Comparison of ENCODE assay signal across 8 mouse cellular contexts in the genomic region with DNA sequence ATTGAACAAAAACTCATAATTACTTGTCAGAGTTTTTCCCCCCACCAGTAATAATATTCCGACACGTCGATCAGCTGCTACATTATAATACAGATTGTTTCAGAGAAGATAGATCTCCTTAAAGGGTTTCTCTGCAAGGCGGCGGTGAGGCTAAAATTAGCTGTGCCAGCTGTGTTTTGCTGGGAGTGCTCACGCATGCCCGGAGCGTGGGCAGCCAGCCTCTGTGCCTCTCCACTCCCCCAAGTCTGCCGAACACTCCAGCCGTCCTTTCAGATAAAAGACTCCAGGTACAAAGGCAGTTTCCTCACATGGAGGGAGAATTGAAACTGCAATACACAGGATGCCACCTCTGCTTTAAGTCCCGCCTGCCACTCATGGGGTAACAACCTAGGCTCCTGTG.
A peak's percentile ranks its signal among the peaks of the same experiment; 100 is the strongest.
DNase-seq lines count a peak whose midpoint lies in the region; ATAC-seq lines count a peak whose summit lies in the region.
"Had no signal": no experiment of that assay in that cellular context is flagged by ENCODE, and none has a peak within 500 bp of the region (broad histone marks: within the 10 kb centered on the region; RNA-seq: fewer than 3 reads in every experiment).

No protein-coding gene starts in this region.

- H3K36me3 ChIP-seq in midbrain, embryonic 14.5 days (ENCODE audit: control insufficient read depth, insufficient read depth, low read length) = no peaks in the 10 kb centered on the region
- H3K36me3 ChIP-seq in midbrain, embryonic 11.5 days (ENCODE audit: control insufficient read depth, insufficient read depth, low read length) = no peaks in the 10 kb centered on the region
- no peaks in the 10 kb centered on the region for H3K36me3 ChIP-seq in intestine, embryonic 15.5 days
- no peaks in the 10 kb centered on the region for H3K36me3 ChIP-seq in lung, embryonic 15.5 days
- H3K36me3 ChIP-seq: liver, embryonic 15.5 days had no signal

- no peaks in the 10 kb centered on the region for H3K27me3 ChIP-seq in midbrain, embryonic 14.5 days (ENCODE audit: control insufficient read depth, insufficient read depth, low read length)
- H3K27me3 ChIP-seq in midbrain, embryonic 11.5 days (ENCODE audit: control insufficient read depth, insufficient read depth, low read length) = no peaks in the 10 kb centered on the region
- H3K27me3 ChIP-seq in intestine, embryonic 15.5 days (replicated peaks) = no peaks in the 10 kb centered on the region
- H3K27me3 ChIP-seq in lung, embryonic 15.5 days = no peaks in the 10 kb centered on the region

- H3K9ac ChIP-seq in midbrain, embryonic 14.5 days (replicated peaks; ENCODE audit: low read length) = no peak overlapping the region; the same call in 1 of the 2 replicates
- H3K9ac ChIP-seq in midbrain, embryonic 11.5 days (ENCODE audit: low read length) = no peak overlapping the region
- peak overlapping the region; percentile 36; the same call in 1 of the 2 replicates for H3K9ac ChIP-seq in intestine, embryonic 15.5 days
- H3K9ac ChIP-seq in lung, embryonic 15.5 days = peak overlapping the region; percentile 73; the same call in 1 of the 2 replicates
- H3K9ac ChIP-seq: liver, embryonic 15.5 days had no signal

- peak; percentile 61 for DNase-seq in midbrain, embryonic 14.5 days
- DNase-seq in midbrain, embryonic 11.5 days (ENCODE audit: low spot score, missing footprints) = no peak
- peak; percentile 38 to 61 for DNase-seq in frontal cortex, postnatal 36 days (ENCODE audit: low spot score in 2 of 2)

- H3K4me1 ChIP-seq in midbrain, embryonic 14.5 days (ENCODE audit: control insufficient read depth, insufficient read depth, low read length) = peaks cover 13% of the 10 kb centered on the region
- H3K4me1 ChIP-seq in midbrain, embryonic 11.5 days (ENCODE audit: control insufficient read depth, insufficient read depth, low read length) = no peaks in the 10 kb centered on the region
- peaks cover 3% of the 10 kb centered on the region; the same call in 1 of the 2 replicates for H3K4me1 ChIP-seq in intestine, embryonic 15.5 days (replicated peaks)
- H3K4me1 ChIP-seq in lung, embryonic 15.5 days = peaks cover 11% of the 10 kb centered on the region
- H3K4me1 ChIP-seq: liver, embryonic 15.5 days had no signal

- 39% methylated on average over 11 of the region's 11 CpGs for WGBS in midbrain, embryonic 14.5 days
- WGBS in midbrain, embryonic 11.5 days = 58% methylated on average over 11 of the region's 11 CpGs
- 40% methylated on average over 11 of the region's 11 CpGs for WGBS in intestine, embryonic 15.5 days
- 14% methylated on average over 11 of the region's 11 CpGs for WGBS in lung, embryonic 15.5 days

- no peak overlapping the region for H3K27ac ChIP-seq in midbrain, embryonic 14.5 days (replicated peaks; ENCODE audit: low read depth, low read length)
- H3K27ac ChIP-seq in midbrain, embryonic 11.5 days (ENCODE audit: low read depth, low read length) = no peak overlapping the region
- no peak overlapping the region for H3K27ac ChIP-seq in intestine, embryonic 15.5 days
- H3K27ac ChIP-seq in lung, embryonic 15.5 days = peak overlapping the region; percentile 20
- H3K27ac ChIP-seq: liver, embryonic 15.5 days had no signal

- no peaks in the 10 kb centered on the region for H3K9me3 ChIP-seq in midbrain, embryonic 14.5 days (ENCODE audit: control insufficient read depth, low read length)
- no peaks in the 10 kb centered on the region for H3K9me3 ChIP-seq in midbrain, embryonic 11.5 days (ENCODE audit: control insufficient read depth, low read length)
- H3K9me3 ChIP-seq in intestine, embryonic 15.5 days = no peaks in the 10 kb centered on the region
- H3K9me3 ChIP-seq in lung, embryonic 15.5 days = no peaks in the 10 kb centered on the region
- H3K9me3 ChIP-seq: liver, embryonic 15.5 days had no signal

- ATAC-seq in midbrain, embryonic 14.5 days (ENCODE audit: low FRiP score, low TSS enrichment) = no peak
- ATAC-seq in midbrain, embryonic 11.5 days (ENCODE audit: low FRiP score) = no peak
- ATAC-seq in intestine, embryonic 15.5 days = no peak
- ATAC-seq in lung, embryonic 15.5 days (ENCODE audit: borderline replicate concordance, extremely low read depth, low FRiP score, low TSS enrichment) = peak; percentile 23; the same call in 1 of the 2 replicates
- no peak for ATAC-seq in CD4-positive, CD25-positive, alpha-beta regulatory T cell, adult 4 months
- no peak for ATAC-seq in granulocyte monocyte progenitor cell, adult 5-6 weeks (replicated peaks; ENCODE audit: poor library complexity, severe bottlenecking)

- peak overlapping the region; percentile 68 for H3K4me2 ChIP-seq in midbrain, embryonic 14.5 days (ENCODE audit: low read length)
- no peak overlapping the region for H3K4me2 ChIP-seq in midbrain, embryonic 11.5 days
- peak overlapping the region; percentile 83 for H3K4me2 ChIP-seq in intestine, embryonic 15.5 days (replicated peaks)
- peak overlapping the region; percentile 57 for H3K4me2 ChIP-seq in lung, embryonic 15.5 days

- H3K4me3 ChIP-seq in midbrain, embryonic 14.5 days (replicated peaks; ENCODE audit: low read depth, low read length) = no peak overlapping the region
- no peak overlapping the region for H3K4me3 ChIP-seq in midbrain, embryonic 11.5 days (ENCODE audit: low read depth, low read length)
- H3K4me3 ChIP-seq in intestine, embryonic 15.5 days (replicated peaks) = peak overlapping the region; percentile 31
- peak overlapping the region; percentile 63 for H3K4me3 ChIP-seq in lung, embryonic 15.5 days

Comparison
In these comparisons a context has a peak if more than half of its experiments do, and no peak if none do; other contexts are left out.
1. H3K4me3 ChIP-seq: peak in intestine, embryonic 15.5 days (single experiment) and lung, embryonic 15.5 days (single experiment); none in midbrain, embryonic 14.5 days (single experiment) and midbrain, embryonic 11.5 days (single experiment).
2. H3K9ac ChIP-seq: peak in intestine, embryonic 15.5 days (single experiment) and lung, embryonic 15.5 days (single experiment); none in midbrain, embryonic 14.5 days (single experiment) and midbrain, embryonic 11.5 days (single experiment).